Mouse (Mus musculus) CH12.LX (cell line): ENCODE results near the gene 1700019D03Rik.

ENCODE experiments used
- BHLHE40 ChIP-seq: IDR thresholded peaks from 2 replicates; pipeline ENCODE4 v1.6.1; 2011; ENCODE audit warnings: mild to moderate bottlenecking, low read depth, low read length, improper control_type of control experiment
- CHD2 ChIP-seq: IDR thresholded peaks from 2 replicates; pipeline ENCODE4 v1.6.1; 2011; ENCODE audit warnings: low read length, improper control_type of control experiment
- IRF4 ChIP-seq: IDR thresholded peaks from 2 replicates; pipeline ENCODE4 v1.6.1; 2014; ENCODE audit warnings: low read depth, mild to moderate bottlenecking, inconsistent platforms, low read length, improper control_type of control experiment
- JUN ChIP-seq: IDR thresholded peaks from 2 replicates; pipeline ENCODE4 v1.6.1; 2011; ENCODE audit warnings: low read depth, mild to moderate bottlenecking, low read length, improper control_type of control experiment, moderate library complexity; ENCODE audit not compliant: insufficient read depth
- NELFE ChIP-seq: IDR thresholded peaks from 2 replicates; pipeline ENCODE4 v1.6.1; 2011; ENCODE audit warnings: low read depth, low read length, improper control_type of control experiment
- POLR2A ChIP-seq: IDR thresholded peaks from 2 replicates; pipeline ENCODE4 v1.6.1; 2011; ENCODE audit warnings: low read depth, mild to moderate bottlenecking, improper control_type of control experiment, low read length
- SMC3 ChIP-seq: IDR thresholded peaks from 2 replicates; pipeline ENCODE4 v1.6.1; 2011; ENCODE audit warnings: low read depth, low read length, improper control_type of control experiment

DNA sequence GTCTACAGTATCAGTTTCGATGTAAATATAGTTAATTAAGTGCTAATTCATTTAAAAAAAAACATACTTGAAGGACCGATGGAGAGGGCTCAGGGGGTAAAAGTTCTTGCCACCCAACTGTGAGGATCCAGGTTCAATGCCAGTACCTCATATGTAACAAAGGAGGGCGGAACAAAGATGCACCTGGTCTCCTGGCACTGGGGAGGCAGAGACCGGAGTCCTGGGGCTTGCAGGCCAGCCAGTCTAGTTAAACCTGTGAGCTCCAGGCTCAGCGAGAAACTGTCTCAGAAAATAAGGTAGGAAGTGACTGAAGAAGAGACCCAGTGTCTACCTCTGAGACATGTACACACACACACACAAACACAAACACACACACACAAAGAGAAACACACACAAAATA, 72.1 kb downstream of the 1700019D03Rik start:
- TF ChIP-seq JUN = no peak
- no peak for TF ChIP-seq NELFE
- TF ChIP-seq POLR2A = no peak
- TF ChIP-seq BHLHE40 = no peak
- TF ChIP-seq IRF4 = no peak
- no peak for TF ChIP-seq CHD2
- no peak for TF ChIP-seq SMC3
